Mouse (Mus musculus) liver, postnatal 0 days (tissue): ENCODE measurements around the gene Ccdc47.
"Not testable (repeated sequence)": the region's sequence is repeated elsewhere in the genome, so short reads cannot be mapped to it uniquely, and the experiment has no call there.

Experiments
- CTCF ChIP-seq: sonication (generic); IDR thresholded peaks from 2 replicates; pipeline ENCODE4 v1.5.1; 2016; ENCODE audit warnings: antibody characterized with exemption, low read depth
- EP300 ChIP-seq: IDR thresholded peaks from 2 replicates; pipeline ENCODE4 v1.6.1; 2016; ENCODE audit warnings: antibody characterized with exemption, low read depth, mild to moderate bottlenecking

DNA sequence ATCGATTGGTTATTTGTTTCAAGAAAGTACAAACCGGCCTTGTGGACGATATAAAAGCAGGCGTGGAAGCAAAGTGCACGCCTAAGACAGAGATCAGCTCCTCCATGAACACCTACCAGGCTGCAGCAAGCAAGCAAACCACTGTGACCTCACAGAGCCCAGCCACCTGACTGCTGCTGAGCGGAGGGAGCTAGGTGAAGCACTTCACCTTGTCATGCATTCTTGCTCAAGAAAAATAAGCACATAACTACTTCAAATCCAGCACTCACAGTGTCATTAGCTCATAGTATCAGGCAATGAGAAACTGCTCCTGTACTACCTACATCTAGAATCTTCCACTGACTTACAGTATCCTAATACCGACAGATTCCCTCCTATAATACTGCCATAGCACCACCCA, 16.1 kb downstream of the Ccdc47 start:
- not testable (repeated sequence) for TF ChIP-seq EP300, CTCF
